Mouse (Mus musculus) olfactory bulb, adult 2 months (tissue): ENCODE data around the gene Capn5.

Experiments
- CTCF ChIP-seq: fragments of 200-500 bp; IDR thresholded peaks from 2 replicates; pipeline ENCODE4 v1.5.1; 2012; ENCODE audit warnings: low read depth, mild to moderate bottlenecking, low read length, moderate library complexity; ENCODE audit not compliant: insufficient read depth
- POLR2A ChIP-seq: fragments of 200-500 bp; IDR thresholded peaks from 2 replicates; pipeline ENCODE4 v1.6.1; 2012; ENCODE audit warnings: mild to moderate bottlenecking, low read depth, low read length, moderate library complexity; ENCODE audit not compliant: insufficient read depth

DNA sequence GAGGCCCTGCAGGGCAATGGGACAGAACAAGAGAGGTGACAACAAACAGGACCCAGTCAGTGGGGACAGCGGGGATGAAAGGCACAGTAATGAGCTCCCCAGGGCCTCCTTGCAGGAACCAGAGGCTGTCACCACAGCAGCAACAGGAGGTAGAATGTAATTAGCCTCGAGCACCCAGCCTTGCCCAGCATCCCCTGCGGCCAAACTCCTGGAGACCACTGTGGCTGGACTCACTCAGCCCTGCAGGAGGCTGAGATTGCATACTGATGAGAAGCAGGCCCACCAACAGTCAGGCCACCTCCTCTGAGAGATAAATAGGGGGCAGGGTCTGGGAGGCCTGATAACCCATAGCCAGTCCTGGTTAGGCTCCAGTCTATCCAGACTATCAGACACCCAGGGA, 28.3 kb downstream of the Capn5 start:
- TF ChIP-seq CTCF (no peak), POLR2A (no peak)
